Mouse (Mus musculus): ENCODE data around the gene Cd96. TPM values are rescaled to one million over a fixed set of nuclear protein-coding genes. Genes with fewer than 3 reads are reported as not detected.
A peak's percentile ranks its signal among the peaks of the same experiment; 100 is the strongest.

Cd96 gene
- polyA plus RNA-seq, 1 experiment from 2014 or later: 0.04 TPM

DNA sequence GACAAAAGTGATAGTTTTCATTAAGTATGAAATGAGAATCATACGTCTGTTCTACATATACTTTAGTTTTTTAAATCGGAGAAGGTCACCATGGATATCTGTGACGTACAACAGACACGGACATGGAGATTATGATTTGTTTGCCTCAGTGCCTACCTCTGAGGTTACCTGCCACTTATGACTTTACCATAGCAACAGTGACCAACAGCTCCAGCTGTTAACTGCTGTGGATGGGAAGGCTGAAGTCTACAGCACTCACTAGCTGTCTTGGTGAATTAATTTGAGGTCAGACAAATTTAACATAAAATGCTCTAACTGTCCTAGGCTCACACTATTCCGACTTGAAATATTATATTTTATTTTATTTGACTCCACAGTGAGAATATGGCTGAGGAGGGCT lies 56.8 kb downstream of the Cd96 start:
- ATAC-seq: no peak
- TF ChIP-seq CTCF (IDR thresholded peaks at IDR 0.05): no peak
- no peaks in the 10 kb centered on the region for H3K27me3 ChIP-seq
- CTCF ChIA-PET: no interaction called here
- in situ Hi-C loops (cut with MboI; ENCODE audit: low pct_unique_long_range_greater_than_20kb): no loop called here
- POLR2A ChIA-PET: no interaction called here
- DNase-seq (ENCODE audit: low read depth, low spot score): no peak

DNA sequence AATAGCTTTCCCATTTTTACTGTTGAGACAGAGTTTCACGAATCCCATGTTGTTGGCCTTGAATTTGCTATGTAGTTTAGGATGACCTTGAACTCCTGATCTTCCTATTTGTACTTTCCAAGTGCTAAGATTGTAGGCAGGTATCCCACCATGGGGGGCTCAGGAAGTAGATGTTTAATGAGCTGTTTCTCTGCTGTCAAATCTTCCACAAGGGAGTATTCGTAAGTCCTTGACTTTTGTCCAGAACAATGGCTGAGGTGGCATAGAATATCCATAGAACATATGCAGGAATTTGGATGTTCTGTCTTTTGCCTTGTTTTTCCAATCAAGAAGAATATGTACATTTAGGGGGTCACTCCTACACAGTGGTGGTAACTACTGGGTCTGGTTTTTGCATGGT lies 73.1 kb downstream of the Cd96 start:
- in situ Hi-C loops (cut with MboI; ENCODE audit: low pct_unique_long_range_greater_than_20kb): no loop called here
- TF ChIP-seq CTCF (IDR thresholded peaks at IDR 0.05): no peak
- DNase-seq (ENCODE audit: low read depth, low spot score): no peak
- ChIA-PET CTCF (interaction anchor here (1.2 to 1.5 kb wide), 3 partner anchors 9 to 16 kb away, joined by 3 to 4 read pairs (median 3); no protein-coding TSS in a partner anchor), POLR2A (no interaction called here)
- ATAC-seq: no peak
- H3K27me3 ChIP-seq: no peaks in the 10 kb centered on the region

DNA sequence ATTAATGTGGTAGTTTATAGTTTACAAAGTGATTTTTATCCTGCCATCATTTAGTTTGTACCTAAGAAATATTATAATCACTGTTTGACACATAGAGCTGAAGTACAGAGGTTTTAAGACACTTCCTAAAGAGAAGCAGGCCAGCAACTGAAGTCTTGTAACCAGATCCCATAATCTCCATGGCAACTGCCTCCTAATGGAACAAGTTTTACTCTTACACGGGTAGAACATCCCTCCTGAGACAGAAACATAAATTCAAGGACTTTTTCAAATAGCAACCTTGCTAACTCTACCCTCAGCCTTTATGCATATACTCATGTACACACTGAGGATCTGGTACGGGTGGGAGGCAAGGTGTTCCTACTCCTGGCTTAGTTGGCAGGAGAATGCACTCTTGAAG lies 83.8 kb downstream of the Cd96 start:
- DNase-seq (ENCODE audit: low read depth, low spot score): no peak
- in situ Hi-C loops (cut with MboI; ENCODE audit: low pct_unique_long_range_greater_than_20kb): no loop called here
- no peak for TF ChIP-seq CTCF (IDR thresholded peaks at IDR 0.05)
- no peak for ATAC-seq
- ChIA-PET POLR2A (no interaction called here), CTCF (no interaction called here)
- no peaks in the 10 kb centered on the region for H3K27me3 ChIP-seq

DNA sequence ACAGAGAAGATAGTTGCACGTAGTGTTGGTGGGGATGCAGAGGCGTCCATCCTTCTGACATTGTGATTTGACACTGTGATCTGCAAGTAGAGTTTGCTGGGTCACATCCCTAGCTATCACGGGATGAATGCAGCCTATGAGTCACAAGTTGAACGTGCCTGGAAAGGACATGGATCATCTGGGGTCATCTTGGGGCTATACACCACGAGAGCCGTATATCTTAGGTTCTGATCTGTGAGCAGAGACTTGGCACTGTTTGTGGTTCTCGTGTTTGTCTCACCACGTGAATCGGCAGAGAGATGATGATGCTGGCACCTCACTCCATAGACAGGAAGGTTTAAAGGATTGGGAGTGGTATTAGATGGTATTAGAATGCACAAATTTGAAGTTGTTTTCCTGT lies 86.2 kb downstream of the Cd96 start:
- DNase-seq (ENCODE audit: low read depth, low spot score) (no peak), ATAC-seq (peak; percentile 60)
- in situ Hi-C loops (cut with MboI; ENCODE audit: low pct_unique_long_range_greater_than_20kb): no loop called here
- CTCF ChIA-PET: interaction anchor here (0.9 kb wide), 1 partner anchor 22 kb away, joined by 3 read pairs; no protein-coding TSS in a partner anchor
- no peaks in the 10 kb centered on the region for H3K27me3 ChIP-seq
- TF ChIP-seq CTCF (IDR thresholded peaks at IDR 0.05): no peak
- POLR2A ChIA-PET: no interaction called here

DNA sequence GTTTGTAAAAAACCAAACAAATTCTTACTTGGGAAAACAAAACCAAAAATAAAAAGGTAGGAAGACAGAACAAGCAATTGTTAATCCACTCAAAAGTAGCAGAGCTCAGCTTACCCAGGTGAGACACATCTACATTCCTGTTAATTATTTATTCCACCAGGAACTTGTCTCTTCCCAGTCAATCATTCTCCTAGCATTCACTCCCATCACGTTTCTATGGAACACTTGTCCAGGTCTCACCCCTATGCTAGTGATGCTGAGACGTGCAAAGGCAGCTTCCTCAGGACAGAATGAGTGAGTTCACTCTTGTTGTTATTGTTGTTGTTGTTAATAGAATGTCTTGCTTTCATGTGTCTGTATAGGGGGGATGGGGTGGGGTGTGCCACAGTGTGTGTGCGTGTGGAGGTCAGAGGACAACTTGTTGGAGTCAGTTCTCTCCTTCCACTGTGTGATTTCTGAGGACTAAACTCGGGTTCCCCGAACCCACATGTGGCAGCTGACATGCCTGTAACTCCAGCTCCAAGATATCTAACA lies 97.0 kb downstream of the Cd96 start:
- POLR2A ChIA-PET: interaction anchor here (0.6 kb wide), 1 partner anchor 646 kb away, joined by 4 read pairs; no protein-coding TSS in a partner anchor
- CTCF ChIA-PET: interaction anchor here (0.8 to 2.4 kb wide), 5 partner anchors 10 to 310 kb away, joined by 3 to 12 read pairs (median 4); no protein-coding TSS in a partner anchor
- TF ChIP-seq CTCF (IDR thresholded peaks at IDR 0.05): no peak
- no peak for DNase-seq (ENCODE audit: low read depth, low spot score)
- in situ Hi-C loops (cut with MboI; ENCODE audit: low pct_unique_long_range_greater_than_20kb): loop anchor here (10.0 kb wide), 2 partner anchors 48 to 338 kb away; no protein-coding TSS in a partner anchor
- ATAC-seq: peak; percentile 27
- H3K27me3 ChIP-seq: no peaks in the 10 kb centered on the region

DNA sequence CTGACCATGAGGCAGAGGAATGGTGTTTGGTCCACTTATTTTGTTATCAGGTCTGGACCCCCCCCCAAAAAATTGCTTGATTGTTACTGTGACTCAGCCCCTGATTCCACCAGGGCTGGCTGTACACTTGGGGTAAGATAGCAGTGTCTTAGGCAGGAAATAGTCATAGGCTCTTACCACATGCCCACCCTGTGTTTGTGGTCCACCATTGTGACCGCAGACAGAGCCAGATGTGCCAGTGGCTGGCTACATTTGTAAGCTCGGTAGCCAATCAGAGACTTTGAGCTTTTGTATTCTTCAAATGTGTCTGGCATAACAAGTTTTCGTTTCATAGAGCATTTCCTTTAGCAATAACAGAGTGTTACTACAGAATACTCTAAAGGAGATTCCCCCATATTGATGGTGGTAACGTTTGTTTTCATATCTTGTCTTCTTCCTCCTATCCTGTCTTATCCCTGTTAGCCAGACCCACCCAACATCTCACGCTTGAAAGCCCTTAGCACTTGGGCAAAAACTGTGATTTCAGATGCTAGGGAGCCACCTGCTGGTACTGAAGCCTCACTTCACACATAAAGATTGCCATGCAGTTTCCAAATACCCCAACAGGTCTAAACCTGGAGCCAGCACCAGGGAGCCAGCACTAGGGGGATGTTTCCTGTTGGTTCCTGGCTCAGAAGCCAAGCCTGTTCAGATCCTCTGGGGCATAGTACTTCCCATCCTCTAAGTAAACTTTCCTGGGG lies 97.7 kb downstream of the Cd96 start:
- in situ Hi-C loops (cut with MboI; ENCODE audit: low pct_unique_long_range_greater_than_20kb): loop anchor here (10.0 kb wide), 2 partner anchors 48 to 338 kb away; no protein-coding TSS in a partner anchor
- DNase-seq (ENCODE audit: low read depth, low spot score) (no peak), ATAC-seq (peak; percentile 96)
- peak; percentile 92 for TF ChIP-seq CTCF (IDR thresholded peaks at IDR 0.05)
- H3K27me3 ChIP-seq: no peaks in the 10 kb centered on the region
- ChIA-PET CTCF (interaction anchor here (0.7 to 2.4 kb wide), 13 partner anchors 10 to 316 kb away, joined by 3 to 12 read pairs (median 4); partner anchors contain the start of gene Plcxd2), POLR2A (interaction anchor here (1.0 kb wide), 1 partner anchor 53 kb away, joined by 3 read pairs; no protein-coding TSS in a partner anchor)

DNA sequence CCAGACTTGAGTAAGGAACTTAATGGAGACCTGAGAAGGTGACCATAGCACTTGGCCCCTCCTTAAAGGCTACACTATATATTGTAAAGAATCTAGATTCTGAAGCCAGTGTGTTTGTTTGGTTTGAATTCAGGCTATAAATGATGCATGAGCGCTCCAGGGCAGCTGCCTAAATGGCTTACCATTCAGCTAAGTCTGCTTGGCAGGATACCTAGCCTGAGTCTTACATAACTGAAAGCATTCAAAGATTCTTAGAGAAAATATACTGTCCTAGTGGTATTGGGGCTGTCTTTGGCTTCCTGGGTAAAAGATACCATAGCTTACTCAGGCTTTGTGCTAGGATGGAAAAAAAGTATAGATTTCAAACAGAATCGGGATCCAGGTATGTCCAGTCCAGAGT lies 98.7 kb downstream of the Cd96 start:
- POLR2A ChIA-PET: no interaction called here
- in situ Hi-C loops (cut with MboI; ENCODE audit: low pct_unique_long_range_greater_than_20kb): loop anchor here (10.0 kb wide), 2 partner anchors 47 to 337 kb away; no protein-coding TSS in a partner anchor
- no peaks in the 10 kb centered on the region for H3K27me3 ChIP-seq
- no peak for TF ChIP-seq CTCF (IDR thresholded peaks at IDR 0.05)
- no peak for ATAC-seq
- CTCF ChIA-PET: interaction anchor here (1.0 to 2.4 kb wide), 7 partner anchors 9 to 179 kb away, joined by 3 to 12 read pairs (median 5); partner anchors contain the start of gene Plcxd2
- no peak for DNase-seq (ENCODE audit: low read depth, low spot score)

DNA sequence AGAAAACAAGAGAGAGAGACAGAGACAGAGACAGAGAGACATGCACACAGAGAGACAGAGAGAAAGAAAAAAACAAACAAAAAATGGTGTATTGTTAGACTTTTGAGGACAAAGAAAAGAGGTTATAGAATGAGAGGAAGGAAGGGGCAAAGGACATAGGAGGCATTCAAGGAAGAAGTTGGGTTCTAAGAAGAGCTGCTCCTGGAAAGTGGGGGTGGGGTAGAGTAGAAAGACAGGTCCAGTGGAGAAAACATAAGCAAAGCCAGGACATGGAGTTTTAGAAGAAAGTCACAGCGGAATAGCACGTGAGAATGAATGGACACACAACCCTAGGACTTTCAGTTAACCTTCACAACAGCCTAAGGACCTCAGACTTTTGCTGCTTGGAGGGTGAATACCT lies 99.7 kb downstream of the Cd96 start:
- ChIA-PET POLR2A (no interaction called here), CTCF (no interaction called here)
- ATAC-seq: no peak
- TF ChIP-seq CTCF (IDR thresholded peaks at IDR 0.05): no peak
- in situ Hi-C loops (cut with MboI; ENCODE audit: low pct_unique_long_range_greater_than_20kb): loop anchor here (10.0 kb wide), 2 partner anchors 46 to 336 kb away; no protein-coding TSS in a partner anchor
- H3K27me3 ChIP-seq: no peaks in the 10 kb centered on the region
- DNase-seq (ENCODE audit: low read depth, low spot score): no peak

DNA sequence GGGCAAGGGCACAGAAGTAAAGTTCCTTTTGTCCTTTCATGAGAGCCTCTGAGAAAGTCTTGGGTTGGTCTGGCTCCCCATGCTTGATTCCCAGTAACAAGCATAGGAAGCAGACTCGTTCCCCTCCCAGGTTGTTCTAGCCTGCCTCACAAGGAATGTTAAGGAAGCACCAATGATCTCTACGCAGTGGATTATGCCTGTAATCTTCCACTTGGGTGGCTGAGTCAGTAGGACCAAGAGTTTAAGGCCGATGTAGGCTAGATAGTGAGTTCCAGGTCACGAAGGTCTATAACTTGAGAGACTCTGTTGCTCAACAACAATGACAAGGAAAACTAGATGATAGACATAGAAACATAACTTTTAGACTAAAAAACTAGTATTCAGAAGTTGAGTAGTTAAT lies 100.3 kb downstream of the Cd96 start:
- POLR2A ChIA-PET: no interaction called here
- ATAC-seq (no peak), DNase-seq (ENCODE audit: low read depth, low spot score) (no peak)
- no peak for TF ChIP-seq CTCF (IDR thresholded peaks at IDR 0.05)
- H3K27me3 ChIP-seq: no peaks in the 10 kb centered on the region
- CTCF ChIA-PET: no interaction called here
- in situ Hi-C loops (cut with MboI; ENCODE audit: low pct_unique_long_range_greater_than_20kb): loop anchor here (10.0 kb wide), 2 partner anchors 45 to 335 kb away; no protein-coding TSS in a partner anchor

DNA sequence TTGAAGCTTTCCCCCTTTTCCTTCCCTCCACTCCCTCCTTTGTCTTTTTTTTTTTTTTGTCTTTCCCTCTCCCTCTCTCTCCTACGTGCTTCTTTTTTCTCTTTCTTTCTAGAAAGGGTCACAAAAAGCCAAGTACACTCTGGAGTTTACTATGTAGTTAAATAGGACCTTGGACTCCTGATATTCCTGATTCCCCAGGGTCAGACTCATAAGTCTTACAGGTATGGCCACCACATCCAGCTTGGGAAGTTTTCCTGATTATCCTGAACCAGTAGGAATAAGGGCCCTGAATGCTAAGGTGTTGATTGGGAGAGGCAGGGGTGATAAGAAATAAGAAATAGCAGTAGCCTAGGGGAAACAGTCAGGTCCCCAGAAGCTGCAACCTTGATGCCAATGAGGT lies 100.7 kb downstream of the Cd96 start:
- ChIA-PET CTCF (interaction anchor here (0.9 kb wide), 1 partner anchor 10 kb away, joined by 5 read pairs; no protein-coding TSS in a partner anchor), POLR2A (no interaction called here)
- TF ChIP-seq CTCF (IDR thresholded peaks at IDR 0.05): no peak
- in situ Hi-C loops (cut with MboI; ENCODE audit: low pct_unique_long_range_greater_than_20kb): no loop called here
- no peaks in the 10 kb centered on the region for H3K27me3 ChIP-seq
- DNase-seq (ENCODE audit: low read depth, low spot score) (no peak), ATAC-seq (no peak)

DNA sequence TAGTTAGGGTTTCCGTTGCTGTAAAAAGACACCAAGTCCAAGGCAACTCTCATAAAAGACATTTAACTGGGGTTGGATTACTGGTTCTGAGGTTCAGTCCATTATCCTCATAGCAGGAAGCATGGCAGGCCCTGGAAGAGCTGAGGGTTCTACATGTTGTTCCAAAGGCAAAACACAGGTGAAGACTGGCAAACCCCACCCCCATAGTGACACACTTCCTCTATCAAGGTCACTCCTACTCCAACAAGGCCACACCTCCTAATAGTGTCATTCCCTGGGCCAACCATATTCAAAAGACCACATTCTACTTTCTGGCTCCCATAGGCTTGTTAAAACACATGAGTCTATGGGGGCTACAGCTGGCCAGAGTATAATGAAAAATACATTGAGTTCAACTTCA lies 108.4 kb downstream of the Cd96 start:
- TF ChIP-seq CTCF (IDR thresholded peaks at IDR 0.05): no peak
- in situ Hi-C loops (cut with MboI; ENCODE audit: low pct_unique_long_range_greater_than_20kb): no loop called here
- no peaks in the 10 kb centered on the region for H3K27me3 ChIP-seq
- ATAC-seq (no peak), DNase-seq (ENCODE audit: low read depth, low spot score) (no peak)
- ChIA-PET CTCF (interaction anchor here (1.0 to 2.6 kb wide), 3 partner anchors 10 to 327 kb away, joined by 3 to 12 read pairs (median 3); no protein-coding TSS in a partner anchor), POLR2A (interaction anchor here (0.6 kb wide), 1 partner anchor 321 kb away, joined by 3 read pairs; no protein-coding TSS in a partner anchor)
